Mouse (Mus musculus) liver, embryonic 14.5 days (tissue): ENCODE data around the gene Zfp148.

Source experiments
- CTCF ChIP-seq: IDR thresholded peaks from 2 replicates; pipeline ENCODE4 v1.5.1; 2016; ENCODE audit warnings: antibody characterized with exemption, low read depth, control low read depth
- EP300 ChIP-seq: IDR thresholded peaks from 2 replicates; pipeline ENCODE4 v1.6.1; 2016; ENCODE audit warnings: antibody characterized with exemption, low read depth

GRCm38 (mm10) chr16:33517627-33518026, 137.0 kb downstream of the Zfp148 start:
- no peak for TF ChIP-seq CTCF
- TF ChIP-seq EP300, result no peak
